Mouse (Mus musculus) lung, adult 2 months (tissue): ENCODE measurements around the gene Sptbn4.

ENCODE experiments used
- CTCF ChIP-seq: fragments of 200-500 bp; IDR thresholded peaks from 2 replicates; pipeline ENCODE4 v1.5.1; 2011; ENCODE audit warnings: mild to moderate bottlenecking, low read length, control low read depth; ENCODE audit not compliant: insufficient read depth
- POLR2A ChIP-seq: fragments of 200-500 bp; IDR thresholded peaks from 2 replicates; pipeline ENCODE4 v1.6.1; 2011; ENCODE audit warnings: low read depth, mild to moderate bottlenecking, control low read depth, low read length, borderline replicate concordance; ENCODE audit errors: extremely low read depth

- TF ChIP-seq POLR2A (no peak), CTCF (no peak)
Measured at GRCm38 (mm10) chr7:27375274-27375673, 72.2 kb downstream of the Sptbn4 start.
